Mouse (Mus musculus): ENCODE results near the gene Rae1. TPM values are rescaled to one million over a fixed set of nuclear protein-coding genes. Genes with fewer than 3 reads are reported as not detected.

Gene Rae1
- total RNA-seq, 4 experiments from 2014 or later, result 67.3 to 77.6 (median 73.4) TPM

DNA sequence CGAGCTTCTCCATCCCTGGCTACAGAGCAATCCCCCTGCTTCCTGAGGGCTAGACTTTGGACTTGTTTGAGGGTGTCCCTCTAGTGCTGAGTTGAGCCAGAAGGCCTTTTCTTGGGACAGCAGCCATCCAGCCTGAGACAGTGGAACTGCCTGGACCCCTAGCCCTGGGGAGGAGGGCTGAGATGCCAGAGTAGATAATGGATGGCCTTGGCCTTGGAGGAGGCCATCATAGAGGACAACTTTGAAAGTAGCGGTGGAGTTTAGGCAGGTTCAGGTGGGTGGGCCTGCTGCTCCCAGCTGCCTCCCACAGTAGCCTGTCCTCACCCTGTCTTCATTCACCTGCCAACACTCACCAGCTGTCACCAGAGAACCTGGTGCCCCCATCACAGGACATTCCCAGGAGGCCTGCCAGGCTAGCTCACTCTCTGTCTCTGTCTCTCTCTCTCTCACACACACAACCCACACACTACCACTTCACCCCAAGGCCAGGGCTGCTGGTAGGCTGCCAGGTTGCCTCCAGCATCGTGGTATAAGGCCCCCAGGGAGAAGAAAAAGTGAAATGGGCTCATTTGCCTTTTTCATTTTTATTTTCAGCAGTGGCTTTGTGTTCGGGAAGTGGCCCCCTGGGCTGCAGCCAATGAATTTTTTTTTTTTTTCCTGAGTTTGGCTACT, 28.0 kb downstream of the Rae1 start:
- DNase-seq, result no peak

DNA sequence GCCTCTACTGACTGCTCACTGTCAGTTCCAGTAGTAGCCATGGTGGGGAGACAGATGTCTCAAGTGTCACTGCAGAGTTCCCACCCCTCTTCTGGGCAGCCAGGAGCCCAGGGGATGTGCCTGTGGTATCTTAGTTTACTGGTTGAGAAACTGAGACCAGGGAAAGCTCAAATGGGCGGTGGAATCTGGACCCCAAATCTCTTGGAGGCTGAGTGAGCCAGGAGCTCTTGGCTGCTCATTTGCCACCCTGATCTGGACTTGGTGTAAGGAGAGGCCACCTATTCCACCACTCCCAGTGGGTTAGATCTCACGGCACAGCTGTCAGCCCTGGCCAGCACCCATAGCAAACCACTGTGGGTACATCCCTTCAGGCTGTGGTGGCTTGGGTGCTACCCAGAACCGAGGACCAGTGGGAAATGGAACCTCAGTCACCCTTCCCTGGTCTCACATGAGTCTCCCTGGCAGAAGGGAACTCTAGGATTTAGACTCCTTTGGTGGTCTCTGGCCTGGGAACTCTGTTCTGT, 28.7 kb downstream of the Rae1 start:
- DNase-seq, result no peak

DNA sequence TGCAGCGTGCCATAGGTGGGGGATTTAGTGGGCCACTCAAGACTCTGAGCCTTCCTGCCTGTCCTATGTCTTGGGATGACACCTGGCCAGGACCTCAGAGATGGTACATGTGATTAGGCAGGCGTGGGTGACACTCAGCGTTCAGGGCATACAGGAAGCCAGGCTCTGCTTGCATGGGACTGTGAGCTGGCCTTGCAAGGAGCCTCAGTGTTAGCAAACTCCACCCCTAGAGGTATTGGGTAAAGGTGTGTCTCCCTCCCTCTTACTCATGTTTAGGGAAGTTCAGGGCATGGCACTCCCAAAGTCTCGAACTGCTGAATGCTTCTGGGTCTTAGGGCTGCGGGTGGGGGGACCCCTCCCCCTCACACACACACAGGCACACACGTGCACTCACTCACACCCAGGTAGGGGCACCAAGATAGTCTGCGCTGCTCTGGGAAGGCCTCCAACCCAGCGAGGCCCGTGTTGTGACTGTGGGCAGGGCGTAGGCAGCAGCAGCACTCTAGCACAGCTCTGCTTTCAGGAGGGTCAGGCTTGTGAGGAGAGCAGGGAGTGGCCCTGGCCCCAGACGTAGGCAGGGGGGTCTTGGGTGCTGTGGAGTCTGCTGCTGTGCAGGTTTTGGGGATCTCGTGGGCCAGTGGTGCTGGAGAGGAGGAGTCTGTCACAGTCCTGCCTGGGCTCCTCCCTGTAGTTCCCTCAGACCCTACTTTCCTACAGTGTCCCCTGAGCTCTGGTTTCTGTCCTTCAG, 30.8 kb downstream of the Rae1 start:
- no peak for DNase-seq

DNA sequence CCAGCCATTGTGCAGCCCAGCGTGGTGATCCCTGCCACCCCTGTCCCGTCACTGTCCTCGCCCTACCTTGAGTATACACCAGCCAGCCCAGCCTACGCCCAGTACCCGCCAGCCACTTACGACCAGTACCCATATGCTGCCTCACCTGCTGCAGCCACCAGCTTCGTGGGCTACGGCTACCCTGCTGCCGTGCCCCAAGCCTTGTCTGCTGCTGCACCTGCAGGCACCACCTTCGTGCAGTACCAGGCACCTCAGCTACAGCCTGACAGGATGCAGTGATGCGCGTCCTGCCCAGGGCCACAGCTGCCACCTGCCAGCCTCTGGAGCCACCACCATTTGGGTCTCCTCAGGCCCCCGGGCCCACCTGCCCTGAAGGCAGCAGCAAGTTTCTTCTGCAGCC, 33.6 kb downstream of the Rae1 start:
- DNase-seq, result no peak

DNA sequence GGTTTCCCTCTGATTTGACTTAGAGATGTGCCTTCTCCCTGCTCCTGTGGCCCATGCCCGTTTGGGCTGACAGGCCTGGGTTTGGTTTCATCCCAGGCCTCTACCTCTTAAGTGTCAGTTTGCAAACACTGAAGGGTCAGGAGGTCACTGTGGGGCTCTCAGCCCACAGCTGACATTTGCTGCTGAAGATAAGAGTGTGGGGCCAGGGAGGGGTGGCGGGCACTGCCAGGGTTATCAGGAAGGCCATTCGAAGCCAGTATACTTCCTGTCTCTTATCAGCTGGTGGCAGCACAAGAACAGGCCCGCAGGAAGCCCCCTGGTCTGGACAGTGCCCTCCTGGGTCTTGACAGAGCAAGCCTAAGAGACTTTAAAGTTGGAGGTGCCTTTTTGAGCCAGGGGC, 35.1 kb downstream of the Rae1 start:
- DNase-seq, result no peak

DNA sequence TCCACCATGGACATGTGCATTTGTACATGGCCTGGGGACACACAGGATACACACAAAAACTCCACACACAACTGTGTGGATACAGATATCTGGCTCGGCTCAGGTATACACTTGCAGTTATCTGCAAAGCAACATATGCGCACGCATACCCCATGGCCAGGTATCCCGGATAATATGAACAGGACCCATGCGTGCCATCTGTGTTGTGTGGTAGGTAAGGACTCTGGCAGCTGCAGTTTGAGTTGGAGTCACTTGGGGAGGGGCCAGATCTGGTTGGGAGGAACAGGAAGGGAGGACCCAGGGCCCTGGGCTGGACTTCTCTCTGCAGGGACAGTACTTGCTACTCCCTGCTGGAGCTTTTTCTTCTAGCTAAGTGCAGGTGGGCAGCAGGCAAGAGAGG, 35.7 kb downstream of the Rae1 start:
- no peak for DNase-seq

DNA sequence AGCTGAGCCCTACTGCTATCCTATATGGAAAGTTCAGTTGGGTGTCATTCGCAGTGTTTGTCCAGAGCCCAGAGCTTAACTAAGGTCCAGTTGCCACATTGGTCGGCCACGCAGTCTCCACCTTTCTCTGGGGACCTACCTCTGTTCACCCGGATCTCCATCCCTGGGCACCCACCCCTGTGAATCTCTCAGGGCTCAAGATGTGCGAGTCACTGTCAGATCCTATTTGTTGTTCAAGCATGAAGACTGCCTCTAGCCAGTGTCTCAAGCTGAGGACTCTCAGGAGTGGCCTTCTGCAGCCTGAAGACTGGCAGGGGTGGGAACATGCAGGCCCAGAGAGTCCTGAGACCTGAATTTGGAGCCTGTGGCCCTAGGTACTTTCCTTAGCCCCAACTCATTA, 36.1 kb downstream of the Rae1 start:
- DNase-seq, result no peak

DNA sequence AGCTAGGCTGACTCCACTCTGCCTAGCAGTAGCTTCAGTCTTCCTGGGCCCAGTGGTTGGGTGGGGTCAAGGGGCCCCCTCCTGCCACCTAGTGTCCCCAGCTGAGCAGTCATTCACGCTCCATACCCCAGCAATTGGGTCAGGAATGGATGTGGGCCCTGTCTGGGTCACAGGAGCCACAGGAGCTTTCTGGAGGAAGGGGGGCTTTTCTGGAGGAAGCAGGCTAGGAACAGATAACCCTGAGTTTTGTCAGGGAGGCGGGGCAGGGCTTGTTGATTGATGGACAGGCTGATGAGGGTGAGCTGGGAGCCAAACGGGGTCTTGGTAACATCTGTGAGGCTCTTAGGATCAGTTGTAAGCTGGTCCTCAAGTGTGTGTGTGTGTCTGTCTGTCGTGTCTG, 36.7 kb downstream of the Rae1 start:
- no peak for DNase-seq

DNA sequence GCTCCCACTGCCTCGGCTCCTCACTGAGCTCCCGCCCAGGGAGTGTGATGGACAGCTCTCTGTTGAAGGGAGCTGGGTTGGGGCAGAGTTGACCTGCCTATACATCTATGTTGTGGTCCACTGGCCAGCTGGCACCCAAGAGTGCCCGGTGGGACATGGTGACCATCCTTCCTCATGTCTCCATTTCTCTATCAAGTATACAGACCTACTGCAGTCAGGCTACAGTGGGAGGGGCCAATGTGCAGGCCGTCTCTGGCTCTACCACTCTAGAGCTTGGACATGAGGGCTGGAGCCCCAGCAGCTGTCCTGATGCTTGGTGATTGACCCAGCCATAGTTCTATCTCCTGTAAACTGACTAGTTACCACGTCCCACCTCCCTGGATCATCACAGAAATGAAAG, 37.4 kb downstream of the Rae1 start:
- DNase-seq, result no peak

DNA sequence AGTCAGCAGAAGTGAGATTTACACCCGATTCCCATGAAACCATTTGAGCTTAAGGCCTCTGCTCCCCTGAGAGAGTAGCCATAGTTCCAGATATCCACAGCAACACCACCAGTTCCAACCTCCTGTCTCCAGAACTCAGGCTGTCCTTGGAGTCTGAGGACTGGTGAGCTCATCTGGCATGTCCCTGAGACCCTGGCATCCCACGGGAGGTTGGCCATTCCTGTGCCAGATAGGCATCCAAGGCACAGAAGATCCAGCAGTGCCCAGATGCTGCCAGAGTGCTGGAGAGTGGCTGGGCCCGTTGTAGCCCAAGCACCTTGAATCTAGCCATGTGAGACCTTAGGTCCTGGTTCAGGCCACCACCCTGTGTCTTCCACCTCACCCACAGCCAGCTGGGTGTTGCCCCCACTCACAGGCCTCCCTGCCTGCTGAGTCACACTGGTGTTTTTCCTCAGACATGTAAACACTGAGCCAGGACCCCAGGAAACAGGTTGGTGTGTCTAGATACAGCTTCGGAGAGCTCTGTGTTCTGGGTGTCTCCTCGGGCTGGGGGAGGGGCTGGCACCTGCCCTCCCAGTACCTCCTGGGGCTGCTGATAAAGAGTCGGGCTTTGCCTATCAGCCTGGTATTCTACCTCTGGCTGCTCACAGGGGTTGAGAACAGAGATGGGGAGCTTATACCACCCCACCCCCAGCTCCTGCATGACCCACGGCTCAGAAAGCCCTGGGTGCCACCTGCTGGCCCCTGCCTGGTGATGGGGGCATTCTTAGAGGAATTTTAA, 38.1 kb downstream of the Rae1 start:
- no peak for DNase-seq

DNA sequence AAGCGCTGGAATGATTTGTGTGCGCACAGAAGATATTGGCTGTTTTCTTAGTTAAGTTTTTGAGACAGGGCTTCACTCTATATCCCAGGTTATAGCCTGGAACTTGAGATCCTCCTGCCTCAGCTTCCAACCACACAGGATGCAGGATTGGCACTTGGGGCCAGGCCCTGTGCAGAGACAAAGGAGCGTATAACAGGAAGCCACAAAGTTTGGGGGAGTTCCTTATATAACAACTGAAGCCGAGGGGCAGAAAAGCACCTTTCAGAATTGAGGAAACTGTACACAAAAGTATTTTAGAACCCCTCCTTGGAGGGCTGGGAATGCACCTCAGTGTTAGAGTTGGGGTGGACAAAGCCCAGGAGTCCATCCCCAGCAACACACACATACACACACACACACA, 39.1 kb downstream of the Rae1 start:
- no peak for DNase-seq

DNA sequence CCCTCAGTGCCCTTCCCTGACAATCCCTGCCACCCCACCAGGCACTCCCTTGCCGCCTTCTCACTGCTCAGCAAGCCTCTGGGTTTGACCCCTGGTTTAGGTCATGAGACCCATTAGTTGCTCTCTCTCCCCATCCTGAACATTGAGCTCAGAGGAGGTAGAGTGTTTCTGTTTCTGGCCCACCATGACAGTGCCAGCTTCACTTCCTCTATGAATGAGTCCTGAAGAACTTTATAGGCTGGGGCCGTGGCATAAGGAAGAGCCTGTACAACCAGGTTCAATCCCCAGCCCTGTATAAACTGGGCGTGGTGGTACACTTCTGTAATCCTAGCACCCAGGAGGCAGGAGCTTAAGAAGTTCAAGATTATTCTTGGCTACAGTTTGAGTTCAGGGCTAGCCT, 40.9 kb downstream of the Rae1 start:
- no peak for DNase-seq

DNA sequence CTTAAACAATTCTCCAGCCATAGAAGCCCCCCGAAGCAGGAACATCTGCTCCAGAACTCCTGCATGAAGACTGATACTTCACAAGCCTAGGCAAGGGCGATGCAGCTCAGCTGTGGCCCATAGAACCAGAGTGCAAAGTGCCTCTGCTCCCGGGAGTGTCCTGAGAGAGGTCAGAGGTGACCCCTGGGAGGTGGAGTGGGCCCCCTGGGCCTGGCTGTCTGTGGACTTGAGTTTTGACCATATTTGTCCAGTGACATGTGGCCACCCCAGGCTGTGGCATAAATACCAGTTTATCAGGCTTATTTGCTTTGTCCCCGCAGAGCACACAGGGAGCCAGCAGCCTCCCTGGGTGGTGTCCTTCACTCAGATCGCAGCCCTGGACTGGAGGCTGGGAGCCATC, 41.3 kb downstream of the Rae1 start:
- DNase-seq, result no peak

DNA sequence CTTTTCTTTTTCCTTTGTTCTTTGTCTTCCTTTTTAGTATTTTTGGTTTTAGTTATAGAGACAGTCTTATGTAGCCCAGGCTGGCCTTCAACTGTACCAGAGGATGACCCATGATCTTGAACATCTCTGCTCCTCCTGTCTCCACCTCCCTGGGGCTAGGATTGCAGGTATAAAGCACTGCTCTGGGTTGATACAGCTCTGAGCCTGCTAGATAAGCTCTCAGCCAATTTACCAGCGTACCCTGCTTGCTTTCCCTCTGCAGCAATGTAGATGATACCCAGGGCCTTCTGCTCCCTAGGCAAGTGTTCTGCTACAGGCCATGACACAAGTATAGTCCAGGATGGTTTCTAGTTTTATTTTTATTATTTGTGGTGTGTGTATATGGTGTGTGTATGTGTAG, 42.0 kb downstream of the Rae1 start:
- DNase-seq, result no peak

DNA sequence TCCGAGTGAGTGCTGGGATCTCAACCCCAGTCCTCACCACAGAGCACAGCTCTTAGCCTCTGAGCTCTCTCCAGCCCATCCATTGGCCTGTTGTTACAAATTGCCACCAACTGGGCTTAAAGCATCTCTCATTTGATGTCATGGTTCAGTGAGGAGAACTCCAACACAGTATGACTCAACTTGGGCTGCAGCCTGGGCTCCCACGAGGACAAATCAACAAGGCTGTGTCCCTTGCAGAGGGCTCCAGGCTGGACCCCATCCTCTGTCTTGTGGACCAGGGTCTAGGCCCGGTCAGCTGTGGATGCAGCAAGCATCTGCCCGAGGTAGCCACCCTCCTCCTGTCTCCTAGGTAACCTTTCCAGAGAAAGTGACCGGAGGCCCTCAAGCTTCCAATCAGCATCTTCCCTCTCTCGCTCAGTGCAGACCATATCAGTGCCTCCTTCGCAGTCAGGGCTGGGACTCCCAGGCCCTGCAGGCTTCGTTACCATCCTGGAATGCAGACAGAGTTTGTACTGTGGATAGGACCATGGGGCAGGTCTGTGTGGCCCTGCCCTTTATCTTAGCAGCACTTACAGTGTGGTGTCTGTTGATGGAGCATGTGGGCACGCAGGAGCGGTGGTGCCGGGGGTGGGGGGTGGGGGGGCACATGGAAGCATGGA, 42.7 kb downstream of the Rae1 start:
- no peak for DNase-seq

DNA sequence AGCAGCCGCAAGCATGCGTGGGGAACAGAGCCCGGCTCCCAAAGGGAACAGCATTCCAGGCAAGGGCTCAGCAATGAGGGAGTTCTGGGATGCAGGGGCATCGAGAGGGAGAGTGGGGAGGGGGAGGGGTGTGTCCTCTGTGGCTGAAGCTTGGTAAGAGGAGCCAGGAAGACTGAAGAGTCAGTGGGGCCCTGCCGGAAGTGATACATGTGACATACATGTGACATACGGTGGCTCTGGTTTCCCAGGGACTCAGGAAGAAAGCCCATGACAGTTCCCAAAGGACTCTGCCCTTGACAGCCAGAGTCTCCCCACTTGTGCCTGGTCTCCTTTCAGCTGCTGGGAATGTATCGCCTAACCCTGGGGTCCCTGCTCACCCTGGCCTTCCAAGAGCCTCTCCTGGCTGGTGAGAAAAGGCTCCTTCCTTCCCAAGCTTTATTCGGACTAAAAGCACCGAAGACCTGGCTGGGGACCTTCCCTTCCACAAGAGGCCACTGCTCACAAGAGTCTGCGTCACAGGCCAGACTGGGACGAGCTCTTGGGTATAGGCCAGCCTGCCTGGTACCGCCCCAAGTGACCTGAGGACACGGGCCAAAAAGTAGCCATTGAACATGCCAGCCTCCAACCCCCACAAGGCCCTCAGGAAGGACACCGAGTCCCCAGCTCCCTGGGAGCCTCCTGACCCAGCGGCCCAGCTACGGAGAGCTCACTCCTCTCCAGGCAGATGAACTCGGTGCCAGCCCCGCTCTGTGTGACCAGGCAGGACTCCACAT, 44.5 kb downstream of the Rae1 start:
- DNase-seq, result peak; percentile 88

DNA sequence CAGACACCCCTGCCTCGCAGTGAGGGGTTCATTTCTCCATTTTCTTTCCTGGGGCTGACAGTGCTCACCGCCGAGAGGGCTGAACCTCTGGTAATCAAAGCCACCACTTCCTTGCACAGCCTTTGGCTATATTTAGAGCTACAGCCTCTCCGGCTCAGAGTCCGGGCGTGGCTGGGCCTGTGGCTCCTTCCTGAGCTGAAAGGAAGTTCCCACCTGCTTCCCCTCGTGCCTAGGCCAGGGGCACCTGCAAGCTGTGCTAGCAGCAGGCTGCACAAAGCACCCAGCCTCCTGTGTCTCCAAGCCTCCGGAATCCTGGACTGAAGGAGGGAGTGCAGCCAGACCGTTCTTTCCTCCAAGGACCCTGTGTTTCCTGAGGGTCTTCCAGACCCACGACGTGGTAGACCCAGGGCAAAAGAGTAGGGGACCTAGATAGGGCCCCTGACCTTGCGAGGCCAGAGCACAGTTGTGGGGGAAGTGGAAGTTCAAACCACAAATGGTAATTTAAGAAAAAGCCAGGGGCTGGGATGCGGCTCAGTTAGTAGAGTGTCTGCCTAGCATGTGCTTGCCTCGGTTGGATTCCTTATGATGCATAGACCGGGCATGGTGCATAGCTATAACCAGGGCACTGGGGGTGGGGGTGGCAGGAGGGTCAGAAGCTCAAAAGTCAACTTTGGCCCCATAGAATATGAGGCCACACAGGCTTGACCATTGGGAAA, 46.8 kb downstream of the Rae1 start:
- DNase-seq, result no peak

DNA sequence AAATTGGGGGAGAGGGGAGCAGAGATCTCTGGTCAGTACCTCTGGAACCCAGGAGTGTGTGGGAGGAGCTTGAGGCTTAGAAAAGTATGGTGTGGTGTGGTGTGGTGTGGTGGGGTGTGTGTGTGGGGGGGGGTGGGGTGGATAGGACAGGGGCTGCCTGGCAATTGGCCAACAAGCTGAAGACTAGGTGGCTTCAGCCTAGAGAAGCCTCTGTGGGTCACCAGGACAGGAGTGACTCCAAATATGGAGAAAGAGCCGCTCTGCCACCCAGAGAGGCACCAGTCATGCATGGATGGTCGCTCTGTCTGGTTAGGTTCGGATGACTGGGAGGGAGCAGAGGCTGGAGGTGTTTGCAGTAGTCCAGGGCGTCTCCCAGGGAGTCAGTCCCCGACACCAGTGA, 47.6 kb downstream of the Rae1 start:
- DNase-seq, result no peak

DNA sequence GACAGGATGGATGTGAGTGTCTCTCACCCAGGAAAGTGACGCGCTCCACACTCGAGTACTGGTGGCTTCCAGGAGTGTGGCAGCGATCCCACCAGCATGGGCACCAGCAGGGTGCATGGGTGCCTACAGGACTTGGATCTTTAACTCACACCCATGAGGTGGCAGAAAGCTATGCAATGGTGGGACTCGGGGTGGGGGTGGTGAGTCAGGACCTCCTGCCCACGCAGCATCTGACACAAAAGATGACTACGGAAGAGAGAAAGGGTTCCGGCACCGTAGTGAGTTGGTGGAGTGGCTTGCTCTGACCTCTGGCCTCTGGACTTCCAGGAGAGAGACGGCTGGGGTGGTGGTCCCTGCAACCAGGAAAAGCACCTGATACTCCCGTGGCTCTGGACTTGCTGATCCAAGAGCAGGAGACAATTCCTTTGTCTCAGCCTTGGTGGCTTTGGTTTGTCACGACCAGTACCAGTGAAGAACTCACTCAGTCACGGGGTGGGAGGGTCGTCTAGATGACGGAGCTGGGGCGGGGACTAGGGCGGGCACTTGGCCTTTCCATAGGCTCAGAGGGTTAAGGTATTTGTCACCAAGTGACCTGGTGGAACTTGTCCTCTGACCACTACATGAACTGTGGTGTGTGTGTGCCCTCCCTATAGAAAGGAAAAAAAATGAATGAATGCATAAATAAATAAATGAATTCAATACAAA, 48.3 kb downstream of the Rae1 start:
- no peak for DNase-seq

DNA sequence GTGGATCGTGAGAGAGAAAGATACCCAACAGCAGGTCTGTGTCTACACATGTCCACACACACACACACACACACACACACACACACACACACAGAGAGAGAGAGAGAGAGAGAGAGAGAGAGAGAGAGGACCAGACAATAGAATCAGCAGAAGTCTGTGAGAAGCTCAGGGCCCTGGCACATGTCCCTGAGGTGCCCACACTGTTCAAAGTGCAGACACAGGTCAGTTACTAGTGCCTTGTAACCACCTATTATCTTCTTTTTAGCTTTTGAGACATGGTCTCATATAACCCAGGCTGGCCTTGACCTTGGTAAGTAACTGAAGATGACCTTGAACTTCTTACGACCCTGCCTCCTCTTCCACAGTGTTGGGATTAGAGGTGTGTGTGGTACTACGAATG, 49.3 kb downstream of the Rae1 start:
- no peak for DNase-seq

DNA sequence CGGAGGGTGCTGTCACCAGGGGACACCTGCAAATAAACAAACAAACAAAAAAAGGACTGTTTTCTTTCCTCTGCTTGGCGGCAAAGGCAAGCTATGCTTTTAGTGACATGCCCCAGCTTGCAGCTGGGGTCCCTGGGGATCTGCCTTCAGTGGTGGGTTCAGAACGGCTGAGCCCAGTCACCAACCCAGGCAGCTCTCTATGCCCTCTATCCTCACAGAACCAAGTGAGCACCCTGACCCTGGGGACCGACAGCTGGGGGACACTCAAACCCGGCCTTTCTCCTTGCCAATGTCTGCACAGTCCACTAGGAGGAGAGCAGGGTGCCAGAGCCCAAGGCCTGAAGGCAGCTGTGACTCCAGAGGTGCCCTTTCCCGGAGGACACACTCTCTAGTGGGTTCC, 49.9 kb downstream of the Rae1 start:
- DNase-seq, result no peak

Measured in adrenal gland, adult 8-10 months (tissue).